Mouse (Mus musculus) spleen, adult 2 months (tissue): ENCODE measurements around the gene Rnpep.

ENCODE experiments used
- CTCF ChIP-seq: fragments of 200-500 bp; IDR thresholded peaks from 2 replicates; pipeline ENCODE4 v1.5.1; 2011; ENCODE audit warnings: mild to moderate bottlenecking, inconsistent platforms; ENCODE audit not compliant: insufficient read depth, insufficient read length, insufficient replicate concordance; ENCODE audit errors: extremely low read depth
- POLR2A ChIP-seq: fragments of 200-500 bp; IDR thresholded peaks from 2 replicates; pipeline ENCODE4 v1.6.1; 2011; ENCODE audit warnings: low read depth, low read length, inconsistent platforms

DNA sequence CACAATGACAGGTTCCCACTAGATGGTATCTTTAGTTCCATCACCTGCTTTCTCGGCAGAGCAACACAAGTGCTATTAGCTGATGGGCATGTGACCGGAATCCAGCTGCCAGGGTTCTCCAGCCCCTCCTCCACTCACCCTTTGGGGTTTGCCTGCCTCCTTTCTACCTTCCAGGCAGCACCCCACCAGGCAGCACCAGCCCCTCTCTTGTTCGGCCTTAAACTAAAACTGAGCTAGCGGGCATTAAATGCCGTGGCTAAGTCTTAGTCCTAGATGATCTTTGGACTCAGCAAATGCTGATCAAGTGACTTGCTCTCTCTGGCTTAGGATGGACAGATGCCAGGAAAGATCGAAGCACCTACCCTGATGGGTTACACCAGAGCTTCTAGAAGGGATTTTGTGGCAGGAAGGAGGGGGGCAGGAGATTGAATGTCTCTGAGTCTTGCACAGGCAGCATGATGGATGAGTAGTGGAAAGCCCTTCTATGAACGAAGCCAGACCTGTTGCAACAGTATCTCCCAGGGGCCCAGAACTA, 39.5 kb upstream of the Rnpep start:
- TF ChIP-seq CTCF (no peak), POLR2A (no peak)
